Mouse (Mus musculus): ENCODE measurements around the gene Uqcc1. TPM values are rescaled to one million over a fixed set of nuclear protein-coding genes. Genes with fewer than 3 reads are reported as not detected.
"Not testable (repeated sequence)": the region's sequence is repeated elsewhere in the genome, so short reads cannot be mapped to it uniquely, and the experiment has no call there.

The Uqcc1 gene
- total RNA-seq, 2 experiments from 2014 or later, result 248 to 268 TPM

GRCm38 (mm10) chr2:155940681-155941080, 10.6 kb upstream of the Uqcc1 start, which contains the start of gene Gm15557:
Gene Gm15557 (plus strand): TSS chr2:155940728.
- no peak for DNase-seq (ENCODE audit: low spot score)
- intact Hi-C loops (cut with DNase I), result no loop called here

GRCm38 (mm10) chr2:155939897-155940529, 9.9 kb upstream of the Uqcc1 start:
- no peak for DNase-seq (ENCODE audit: low spot score)
- intact Hi-C loops (cut with DNase I), result no loop called here

GRCm38 (mm10) chr2:155928711-155929345, 1.3 kb downstream of the Uqcc1 start:
- intact Hi-C loops (cut with DNase I), result no loop called here
- DNase-seq (ENCODE audit: low spot score), result no peak

GRCm38 (mm10) chr2:155925213-155925612, 4.9 kb downstream of the Uqcc1 start:
- DNase-seq (ENCODE audit: low spot score); intact Hi-C loops (cut with DNase I): not testable (repeated sequence)

- intact Hi-C loops (cut with DNase I), result no loop called here
Measured at GRCm38 (mm10) chr2:155923143-155923542, 7.0 kb downstream of the Uqcc1 start.

GRCm38 (mm10) chr2:155914684-155915083, 15.4 kb downstream of the Uqcc1 start:
- DNase-seq (ENCODE audit: low spot score), result no peak
- intact Hi-C loops (cut with DNase I), result no loop called here

More at GRCm38 (mm10) chr2:155923143-155923542, 7.0 kb downstream of the Uqcc1 start:
- DNase-seq (ENCODE audit: low spot score), result no peak

GRCm38 (mm10) chr2:155903632-155904008, 26.5 kb downstream of the Uqcc1 start:
- no peak for DNase-seq (ENCODE audit: low spot score)
- intact Hi-C loops (cut with DNase I), result no loop called here

GRCm38 (mm10) chr2:155902989-155903631, 27.0 kb downstream of the Uqcc1 start:
- intact Hi-C loops (cut with DNase I), result no loop called here
- peak; percentile 20 for DNase-seq (ENCODE audit: low spot score)

GRCm38 (mm10) chr2:155895046-155895735, 34.9 kb downstream of the Uqcc1 start:
- intact Hi-C loops (cut with DNase I), result no loop called here
- no peak for DNase-seq (ENCODE audit: low spot score)

GRCm38 (mm10) chr2:155894307-155895045, 35.6 kb downstream of the Uqcc1 start:
- intact Hi-C loops (cut with DNase I), result no loop called here
- no peak for DNase-seq (ENCODE audit: low spot score)

GRCm38 (mm10) chr2:155886776-155887175, 43.3 kb downstream of the Uqcc1 start:
- intact Hi-C loops (cut with DNase I), result no loop called here

GRCm38 (mm10) chr2:155885271-155885697, 44.8 kb downstream of the Uqcc1 start:
- intact Hi-C loops (cut with DNase I), result no loop called here
- no peak for DNase-seq (ENCODE audit: low spot score)

More at GRCm38 (mm10) chr2:155886776-155887175, 43.3 kb downstream of the Uqcc1 start:
- DNase-seq (ENCODE audit: low spot score), result no peak

GRCm38 (mm10) chr2:155882087-155882486, 48.0 kb downstream of the Uqcc1 start:
- DNase-seq (ENCODE audit: low spot score), result no peak
- intact Hi-C loops (cut with DNase I), result no loop called here

- no peak for DNase-seq (ENCODE audit: low spot score)
- intact Hi-C loops (cut with DNase I), result no loop called here
Measured at GRCm38 (mm10) chr2:155878964-155879876, 50.9 kb downstream of the Uqcc1 start.

GRCm38 (mm10) chr2:155873636-155874035, 56.5 kb downstream of the Uqcc1 start:
- no peak for DNase-seq (ENCODE audit: low spot score)
- intact Hi-C loops (cut with DNase I), result no loop called here

- intact Hi-C loops (cut with DNase I), result no loop called here
- no peak for DNase-seq (ENCODE audit: low spot score)
Measured at GRCm38 (mm10) chr2:155872930-155873507, 57.1 kb downstream of the Uqcc1 start.

GRCm38 (mm10) chr2:155872486-155872885, 57.6 kb downstream of the Uqcc1 start:
- intact Hi-C loops (cut with DNase I), result no loop called here
- no peak for DNase-seq (ENCODE audit: low spot score)

- intact Hi-C loops (cut with DNase I), result no loop called here
- DNase-seq (ENCODE audit: low spot score), result no peak
Measured at GRCm38 (mm10) chr2:155869772-155870171, 60.3 kb downstream of the Uqcc1 start.
